Mouse (Mus musculus): ENCODE results near the gene Setd4.

- TF ChIP-seq USF1 (IDR thresholded peaks at IDR 0.05; ENCODE audit: low read depth) (no peak), CTCF (IDR thresholded peaks at IDR 0.05; ENCODE audit: control insufficient read depth, insufficient read depth, insufficient read length) (no peak), MAX (IDR thresholded peaks at IDR 0.05) (no peak), CEBPB (IDR thresholded peaks at IDR 0.05; ENCODE audit: low read depth) (no peak), FOSL1 (IDR thresholded peaks at IDR 0.05; ENCODE audit: insufficient read depth, low read length, poor library complexity, severe bottlenecking) (no peak), MYOD1 (IDR thresholded peaks at IDR 0.05; ENCODE audit: control insufficient read depth, insufficient read length, low read depth) (peak; percentile 31)
Measured at GRCm38 (mm10) chr16:93549287-93549686, 54.6 kb downstream of the Setd4 start.

Data from C2C12 (cell line).